Mouse (Mus musculus): ENCODE measurements around the gene Thrsp.

DNA sequence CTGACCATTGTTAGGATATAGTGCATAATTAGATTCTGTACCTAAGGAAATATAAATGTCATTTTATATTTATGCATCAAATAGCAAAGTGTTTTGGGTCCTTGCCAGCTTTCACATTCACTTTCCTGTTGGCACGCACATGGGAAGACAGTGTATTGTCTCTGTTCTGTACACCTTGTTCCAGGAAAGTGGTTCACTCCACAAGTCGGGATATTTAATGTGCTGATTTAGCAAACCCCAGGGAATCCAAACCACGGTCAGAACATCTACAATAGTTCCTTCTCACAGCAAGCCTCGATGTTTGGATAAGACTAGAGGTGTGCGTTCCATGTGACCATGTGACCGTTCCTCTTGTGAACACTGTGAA is 25.5 kb downstream of the Thrsp start:
- TF ChIP-seq HCFC1 (IDR thresholded peaks at IDR 0.05; ENCODE audit: borderline replicate concordance, insufficient read depth, low read length) (no peak), MAFK (IDR thresholded peaks at IDR 0.05; ENCODE audit: insufficient read depth, low read depth, low read length) (no peak)
